Mouse (Mus musculus): ENCODE measurements around the gene Dbndd2. TPM values are rescaled to one million over a fixed set of nuclear protein-coding genes. Genes with fewer than 3 reads are reported as not detected.

Dbndd2 gene
- total RNA-seq, 2 experiments from 2014 or later, result 118 to 138 TPM

- no peak for DNase-seq (ENCODE audit: low spot score in 2 of 2)
These were observed 32.7 kb upstream of the Dbndd2 start for GRCm38 (mm10) chr2:164453047-164453757.

GRCm38 (mm10) chr2:164453887-164454500 is 31.9 kb upstream of the Dbndd2 start:
- DNase-seq (ENCODE audit: low spot score in 2 of 2), result no peak

GRCm38 (mm10) chr2:164454846-164455245 is 31.1 kb upstream of the Dbndd2 start:
- DNase-seq (ENCODE audit: low spot score in 2 of 2), result peak; percentile 39 to 85

- no peak for DNase-seq (ENCODE audit: low spot score in 2 of 2)
These were observed 30.3 kb upstream of the Dbndd2 start for GRCm38 (mm10) chr2:164455421-164456190.

- no peak for DNase-seq (ENCODE audit: low spot score in 2 of 2)
These were observed 29.5 kb upstream of the Dbndd2 start for GRCm38 (mm10) chr2:164456413-164456812.

- peak; percentile 56 to 67 for DNase-seq (ENCODE audit: low spot score in 2 of 2)
These were observed 29.0 kb upstream of the Dbndd2 start, which contains the start of gene Sys1 for GRCm38 (mm10) chr2:164456864-164457300. TSS of gene Sys1 (plus strand) at chr2:164456964.

- no peak for DNase-seq (ENCODE audit: low spot score in 2 of 2)
These were observed 28.0 kb upstream of the Dbndd2 start for GRCm38 (mm10) chr2:164457942-164458341.

- no peak for DNase-seq (ENCODE audit: low spot score in 2 of 2)
These were observed 27.4 kb upstream of the Dbndd2 start for GRCm38 (mm10) chr2:164458535-164458934.

- peak; percentile 98 for DNase-seq (ENCODE audit: low spot score in 2 of 2)
These were observed 25.0 kb upstream of the Dbndd2 start, which contains the start of gene Gm20458 for GRCm38 (mm10) chr2:164460745-164461551. TSS of gene Gm20458 (plus strand) at chr2:164460967.

GRCm38 (mm10) chr2:164465161-164465560 is 20.7 kb upstream of the Dbndd2 start:
- no peak for DNase-seq (ENCODE audit: low spot score in 2 of 2)

- DNase-seq (ENCODE audit: low spot score in 2 of 2), result no peak
These were observed 19.1 kb upstream of the Dbndd2 start for GRCm38 (mm10) chr2:164466787-164467186.

GRCm38 (mm10) chr2:164470254-164470653 is 15.7 kb upstream of the Dbndd2 start:
- DNase-seq (ENCODE audit: low spot score in 2 of 2), result peak in 1 of 2 experiments; percentile 76

- no peak for DNase-seq (ENCODE audit: low spot score in 2 of 2)
These were observed 12.3 kb upstream of the Dbndd2 start, which contains the start of gene Trp53tg5 for GRCm38 (mm10) chr2:164473624-164474023. TSS of gene Trp53tg5 (minus strand) at chr2:164473724.

- peak; percentile 73 to 90 for DNase-seq (ENCODE audit: low spot score in 2 of 2)
These were observed 580 bp downstream of the Dbndd2 start for GRCm38 (mm10) chr2:164486258-164487114.

- peak in 1 of 2 experiments; percentile 19 for DNase-seq (ENCODE audit: low spot score in 2 of 2)
These were observed 1.2 kb downstream of the Dbndd2 start for GRCm38 (mm10) chr2:164487115-164487527.

GRCm38 (mm10) chr2:164487812-164488211 is 1.9 kb downstream of the Dbndd2 start:
- DNase-seq (ENCODE audit: low spot score in 2 of 2), result peak in 1 of 2 experiments; percentile 74

- DNase-seq (ENCODE audit: low spot score in 2 of 2), result peak in 1 of 2 experiments; percentile 36
These were observed 8.2 kb downstream of the Dbndd2 start for GRCm38 (mm10) chr2:164494126-164494525.

GRCm38 (mm10) chr2:164496331-164496730 is 10.4 kb downstream of the Dbndd2 start:
- DNase-seq (ENCODE audit: low spot score in 2 of 2), result no peak

- peak; percentile 86 to 91 for DNase-seq (ENCODE audit: low spot score in 2 of 2)
These were observed 11.2 kb downstream of the Dbndd2 start, which contains the start of gene Pigt for GRCm38 (mm10) chr2:164496847-164497690. TSS of gene Pigt (plus strand) at chr2:164497520.
